In the genomic region with DNA sequence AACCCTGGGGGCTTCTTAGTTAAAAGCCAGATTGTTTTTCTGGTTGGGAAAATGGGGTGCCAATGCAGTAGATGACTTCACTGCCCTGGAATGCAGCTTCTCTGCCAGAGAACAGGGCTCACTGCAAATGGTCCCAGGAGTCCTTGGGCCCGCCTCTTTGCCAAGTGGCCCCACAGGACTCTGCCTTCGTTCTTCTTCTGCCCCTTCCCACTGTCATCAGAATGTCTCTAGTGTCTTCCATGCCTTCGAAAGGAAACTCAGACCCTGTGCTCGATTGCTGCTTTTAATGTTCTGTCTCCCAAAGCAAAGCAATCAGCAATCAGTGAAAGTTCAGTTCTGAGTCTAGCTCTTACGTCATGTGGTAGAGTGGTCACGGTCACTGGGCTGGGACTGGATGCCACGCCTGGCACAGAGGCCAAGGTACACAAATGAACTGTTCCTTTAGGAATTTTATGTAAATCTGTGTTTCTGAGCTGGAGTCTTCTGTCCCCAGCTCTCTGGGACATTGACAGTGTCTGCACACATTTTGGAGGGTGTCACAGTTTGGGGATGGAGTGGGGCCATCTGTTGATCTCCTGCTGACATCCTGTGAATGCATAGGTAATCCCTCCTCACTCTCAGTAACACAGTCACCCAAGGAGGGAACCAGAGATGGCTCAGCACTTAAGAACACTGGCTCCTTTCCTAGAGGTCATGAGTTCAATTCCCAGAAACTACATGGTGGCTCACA, we compare ENCODE assay signal across 8 mouse cellular contexts. TPM values are rescaled to one million over a fixed set of nuclear protein-coding genes. Genes with fewer than 3 reads are reported as not detected.
A peak's percentile ranks its signal among the peaks of the same experiment; 100 is the strongest.
DNase-seq lines count a peak whose midpoint lies in the region; ATAC-seq and TF ChIP-seq lines count a peak whose summit lies in the region.

No protein-coding gene starts in this region.

- no peaks in the 10 kb centered on the region for H3K27me3 ChIP-seq in midbrain, postnatal 0 days (ENCODE audit: insufficient read depth, low read length)
- no peaks in the 10 kb centered on the region for H3K27me3 ChIP-seq in midbrain, embryonic 10.5 days (ENCODE audit: low read depth, poor library complexity, severe bottlenecking)
- no peaks in the 10 kb centered on the region for H3K27me3 ChIP-seq in forebrain, embryonic 14.5 days (replicated peaks; ENCODE audit: control insufficient read depth, insufficient read depth, low read length)

- H3K9ac ChIP-seq in midbrain, postnatal 0 days (replicated peaks; ENCODE audit: low read length, poor library complexity, severe bottlenecking): no peak overlapping the region
- H3K9ac ChIP-seq in forebrain, embryonic 14.5 days (ENCODE audit: low read length): no peak overlapping the region

- no peaks in the 10 kb centered on the region for H3K36me3 ChIP-seq in midbrain, postnatal 0 days (ENCODE audit: insufficient read depth, low read length)
- no peaks in the 10 kb centered on the region for H3K36me3 ChIP-seq in midbrain, embryonic 10.5 days
- H3K36me3 ChIP-seq in forebrain, embryonic 14.5 days (ENCODE audit: control insufficient read depth, insufficient read depth, low read length): no peaks in the 10 kb centered on the region

- no peak for ATAC-seq in midbrain, postnatal 0 days (ENCODE audit: low FRiP score)
- peak; percentile 84 for ATAC-seq in forebrain, embryonic 14.5 days

- no peaks in the 10 kb centered on the region for H3K4me1 ChIP-seq in midbrain, postnatal 0 days (ENCODE audit: insufficient read depth, low read length)
- H3K4me1 ChIP-seq in midbrain, embryonic 10.5 days: peaks cover 15% of the 10 kb centered on the region
- peaks cover 8% of the 10 kb centered on the region for H3K4me1 ChIP-seq in forebrain, embryonic 14.5 days (ENCODE audit: control insufficient read depth, insufficient read depth, low read length)
- peaks cover 8% of the 10 kb centered on the region for H3K4me1 ChIP-seq in lung, adult 2 months (ENCODE audit: control insufficient read depth, insufficient read depth, low read length)

- no peak for TF ChIP-seq CTCF in midbrain, postnatal 0 days (IDR thresholded peaks at IDR 0.05)
- no peak for TF ChIP-seq CTCF in lung, adult 2 months (IDR thresholded peaks at IDR 0.05; ENCODE audit: insufficient read depth, low read length)

- H3K4me2 ChIP-seq in midbrain, postnatal 0 days (ENCODE audit: low read depth, low read length, poor library complexity, severe bottlenecking): no peak overlapping the region
- no peak overlapping the region for H3K4me2 ChIP-seq in forebrain, embryonic 14.5 days (ENCODE audit: low read length)

- no peaks in the 10 kb centered on the region for H3K9me3 ChIP-seq in midbrain, postnatal 0 days (ENCODE audit: low read length)
- no peaks in the 10 kb centered on the region for H3K9me3 ChIP-seq in midbrain, embryonic 10.5 days (replicated peaks)
- no peaks in the 10 kb centered on the region for H3K9me3 ChIP-seq in forebrain, embryonic 14.5 days (replicated peaks; ENCODE audit: control insufficient read depth, low read length)

- no peak overlapping the region for H3K4me3 ChIP-seq in midbrain, postnatal 0 days (ENCODE audit: low read depth, low read length)
- H3K4me3 ChIP-seq in midbrain, embryonic 10.5 days: no peak overlapping the region
- H3K4me3 ChIP-seq in forebrain, embryonic 14.5 days (ENCODE audit: low read depth, low read length): no peak overlapping the region
- peak overlapping the region; percentile 30 for H3K4me3 ChIP-seq in lung, adult 2 months (replicated peaks; ENCODE audit: extremely low read depth, low read depth, low read length)

- 58% methylated on average over 7 of the region's 7 CpGs for WGBS in midbrain, postnatal 0 days
- WGBS in midbrain, embryonic 10.5 days: 81% methylated on average over 7 of the region's 7 CpGs
- 44% methylated on average over 7 of the region's 7 CpGs for WGBS in forebrain, embryonic 14.5 days
- 38% methylated on average over 7 of the region's 7 CpGs for WGBS in lung, adult 2 months

- no peak overlapping the region for H3K27ac ChIP-seq in midbrain, postnatal 0 days (ENCODE audit: low read depth, low read length)
- no peak overlapping the region for H3K27ac ChIP-seq in midbrain, embryonic 10.5 days (replicated peaks)
- peak overlapping the region; percentile 68; the same call in 1 of the 2 replicates for H3K27ac ChIP-seq in forebrain, embryonic 14.5 days (ENCODE audit: low read depth, low read length)

- no peak for TF ChIP-seq POLR2A in lung, adult 2 months (IDR thresholded peaks at IDR 0.05; ENCODE audit: borderline replicate concordance, extremely low read depth, low read depth, low read length)

- peak; percentile 45 for DNase-seq in midbrain, postnatal 0 days (ENCODE audit: low spot score)
- DNase-seq in midbrain, embryonic 10.5 days (ENCODE audit: low spot score): no peak
- peak; percentile 76 for DNase-seq in forebrain, embryonic 14.5 days (ENCODE audit: low spot score)
- peak; percentile 81 for DNase-seq in heart, postnatal 4 days
- peak; percentile 63 for DNase-seq in lung, adult 2 months
- no peak for DNase-seq in right cerebral cortex, postnatal 25 days
- no peak for DNase-seq in left cerebral cortex, adult 8-10 months (ENCODE audit: low spot score in 2 of 2)
- DNase-seq in thymus, postnatal 10 days (ENCODE audit: low spot score in 2 of 2): no peak

RNA-seq across cellular contexts. Expression of a gene that starts 37.2 kb away (rescaled TPM):
- 130 and 140 TPM in 2 replicates for total RNA-seq in midbrain, postnatal 0 days (2014; rRNA removed)
- polyA plus RNA-seq in midbrain, postnatal 0 days (2015; fragmentation: Nextera tagmentation; extraction: Ambion mirVana): 97.1 and 100 TPM in 2 replicates
- polyA plus RNA-seq in midbrain, embryonic 10.5 days (2016; fragmentation: Nextera tagmentation; extraction: Ambion mirVana): 93.9 and 102 TPM in 2 replicates
- polyA plus RNA-seq in forebrain, embryonic 14.5 days (2014; fragmentation: Nextera tagmentation; extraction: Ambion mirVana): 83.1 and 99.3 TPM in 2 replicates
- 10 to 100 TPM; 77.1 to 77.3 TPM for total RNA-seq in heart, postnatal 4 days (2021)
- 34.3 and 49.2 TPM in 2 replicates for polyA plus RNA-seq in lung, adult 2 months (2012; rRNA removed)
- 100 to 1,000 TPM; 109 to 129 (median 121) TPM for total RNA-seq in left cerebral cortex, adult 8-10 months (2022)

Comparison
In these comparisons a context has a peak if more than half of its experiments do, and no peak if none do; other contexts are left out.
1. DNase-seq: peak in midbrain, postnatal 0 days (single experiment), forebrain, embryonic 14.5 days (single experiment), heart, postnatal 4 days (single experiment) and lung, adult 2 months (single experiment); none in midbrain, embryonic 10.5 days (single experiment), right cerebral cortex, postnatal 25 days (single experiment), left cerebral cortex, adult 8-10 months (0 of 2) and thymus, postnatal 10 days (0 of 2).